Mouse (Mus musculus) megakaryocyte, embryonic 14.5 days (primary cell): Measurements from ENCODE around the gene Rbm43.

Experiments used
- FLI1 ChIP-seq: IDR thresholded peaks from 2 replicates; pipeline ENCODE4 v1.6.1; 2012; ENCODE audit warnings: low read length, inconsistent platforms, mixed read lengths
- GATA1 ChIP-seq: IDR thresholded peaks from 3 replicates; pipeline ENCODE4 v1.6.1; 2012; ENCODE audit warnings: mixed read lengths, low read length, inconsistent platforms, borderline replicate concordance

GRCm38 (mm10) chr2:51941832-51942231 is 6.9 kb upstream of the Rbm43 start:
- TF ChIP-seq GATA1 (no peak), FLI1 (no peak)
